Mouse (Mus musculus) cerebellum, adult 11 months (tissue): ENCODE data around the gene Cox5a.
A peak's percentile ranks its signal among the peaks of the same experiment; 100 is the strongest.

ENCODE experiments used
- DNase-seq: peaks from one replicate; pipeline ENCODE4 v3.0.0; 2022

The Cox5a gene

GRCm38 (mm10) chr9:57526435-57526834, 5.4 kb downstream of the Cox5a start:
- no peak for DNase-seq

- DNase-seq, result no peak
These were observed 10.9 kb downstream of the Cox5a start for GRCm38 (mm10) chr9:57531946-57532345.

DNA sequence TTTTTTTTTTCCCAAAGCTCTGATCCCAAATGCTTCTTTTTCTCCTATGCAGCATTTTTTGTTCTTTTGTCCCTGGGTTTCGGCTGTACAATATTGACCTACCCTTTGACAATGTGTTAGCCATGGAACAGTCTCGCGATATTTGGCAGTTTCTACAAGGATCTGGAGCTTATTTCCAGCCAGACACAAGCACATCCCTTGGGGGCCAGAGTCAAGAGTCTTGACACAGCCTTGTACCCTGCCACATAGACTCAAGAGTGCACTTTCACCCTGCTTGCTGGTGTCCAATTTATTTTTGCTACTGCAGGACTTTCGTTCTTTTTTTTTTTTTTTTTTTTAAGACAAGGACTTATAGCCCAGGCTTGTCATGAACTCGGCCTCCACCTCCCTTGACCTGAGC, 15.3 kb downstream of the Cox5a start:
- no peak for DNase-seq

DNA sequence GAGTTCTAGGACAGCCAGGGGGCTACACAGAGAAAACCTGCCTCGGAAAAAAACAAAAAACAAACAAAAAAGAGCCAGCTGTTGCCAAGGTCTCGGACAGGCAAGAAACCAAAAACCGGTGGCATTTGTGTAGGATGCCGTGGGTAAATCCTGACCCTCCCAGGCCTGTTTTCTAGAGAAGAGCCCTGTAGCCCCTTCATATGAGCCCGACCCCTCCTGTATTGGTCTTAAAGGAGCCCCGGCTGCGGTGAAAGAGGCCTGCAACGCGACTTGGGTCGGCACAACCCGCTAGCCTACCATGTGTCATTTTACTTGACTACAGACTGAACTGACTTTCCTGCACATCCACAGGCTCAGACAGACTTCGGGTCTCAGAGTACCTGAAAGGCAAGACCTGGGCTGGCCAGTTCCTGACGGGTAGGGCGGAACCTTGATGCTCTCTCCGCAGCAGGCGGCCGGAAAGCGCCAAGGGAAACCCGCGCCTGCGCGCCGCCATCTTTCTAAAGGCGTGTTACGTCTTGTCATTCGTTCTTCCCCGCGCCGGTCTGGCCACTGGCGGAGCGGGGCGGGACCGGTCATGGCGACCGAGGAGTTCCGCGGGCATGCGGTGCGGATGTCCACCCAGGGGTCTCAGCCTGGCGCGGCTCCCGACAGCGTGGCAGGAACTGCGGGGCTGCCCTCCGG, 16.1 kb downstream of the Cox5a start, which contains the start of gene Fam219b:
Fam219b (plus strand) TSS at position 485 of the 684 bp plus-strand sequence.
- peak; percentile 88 for DNase-seq

DNA sequence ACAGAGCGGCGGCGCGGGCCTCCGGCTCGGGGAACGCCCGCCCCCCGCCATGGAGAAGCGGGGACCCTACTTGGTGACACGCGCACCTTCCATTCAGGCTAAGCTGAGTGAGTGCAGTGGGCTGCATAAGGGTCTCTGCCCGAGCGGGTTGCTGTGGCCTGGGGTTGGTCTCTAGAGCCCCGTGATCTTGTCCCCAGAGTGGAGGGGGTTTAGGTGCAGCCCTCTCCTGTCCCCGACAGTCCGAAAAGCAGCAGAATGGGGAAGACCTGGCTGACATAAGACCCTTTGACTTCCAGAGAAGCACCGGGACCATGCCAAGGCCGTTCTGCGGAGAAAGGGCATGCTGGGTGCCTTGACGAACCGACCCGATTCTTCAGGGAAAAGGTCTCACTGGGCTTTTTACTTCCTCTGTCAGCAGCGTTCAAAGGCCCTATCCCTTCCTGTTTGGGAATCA, 16.7 kb downstream of the Cox5a start:
- DNase-seq, result no peak

- DNase-seq, result no peak
These were observed 18.5 kb downstream of the Cox5a start for GRCm38 (mm10) chr9:57539550-57539949.

GRCm38 (mm10) chr9:57541312-57541711, 20.2 kb downstream of the Cox5a start:
- DNase-seq, result no peak

GRCm38 (mm10) chr9:57543951-57544350, 22.9 kb downstream of the Cox5a start:
- DNase-seq, result no peak

DNA sequence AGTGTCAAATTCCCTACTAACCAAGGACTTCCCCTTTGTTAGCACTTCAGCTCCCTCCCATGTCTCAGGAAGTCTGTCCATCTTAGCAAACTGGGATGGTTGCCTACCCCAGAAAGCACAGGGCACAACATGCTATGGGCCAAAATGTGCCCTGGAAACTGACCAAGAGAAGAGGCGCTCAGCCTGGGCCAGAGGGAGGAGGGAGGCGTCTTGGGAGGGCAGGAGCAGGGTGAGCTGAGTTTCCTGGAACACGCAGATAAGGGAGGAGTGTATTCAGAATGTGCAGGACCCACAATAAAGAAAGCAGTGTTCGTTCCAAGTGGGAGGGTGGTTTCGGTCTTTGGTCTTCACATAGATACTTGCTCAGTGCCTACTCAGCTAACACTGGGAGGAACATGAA, 26.2 kb downstream of the Cox5a start:
- no peak for DNase-seq

DNA sequence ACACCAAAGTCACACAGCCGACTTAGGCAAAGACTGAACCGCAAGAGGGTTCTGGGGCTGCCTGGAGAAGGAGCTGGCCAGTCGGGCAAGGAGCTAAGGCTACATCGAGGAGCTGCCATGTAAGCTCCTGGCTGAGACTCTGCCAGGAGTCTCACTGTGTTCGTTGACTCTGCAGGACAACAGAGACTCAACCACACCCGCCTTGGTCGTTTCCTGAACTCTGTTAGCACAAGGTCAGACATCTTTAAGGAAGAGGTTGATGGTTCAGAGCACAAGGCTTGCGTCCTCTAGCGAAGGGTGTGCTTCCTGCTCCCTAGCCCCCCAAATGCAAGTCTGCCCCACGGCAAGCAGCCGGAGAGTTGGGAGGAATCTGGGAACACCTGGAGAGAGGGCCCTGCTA, 26.8 kb downstream of the Cox5a start:
- DNase-seq, result no peak

- no peak for DNase-seq
These were observed 28.1 kb downstream of the Cox5a start for GRCm38 (mm10) chr9:57549186-57549585.

DNA sequence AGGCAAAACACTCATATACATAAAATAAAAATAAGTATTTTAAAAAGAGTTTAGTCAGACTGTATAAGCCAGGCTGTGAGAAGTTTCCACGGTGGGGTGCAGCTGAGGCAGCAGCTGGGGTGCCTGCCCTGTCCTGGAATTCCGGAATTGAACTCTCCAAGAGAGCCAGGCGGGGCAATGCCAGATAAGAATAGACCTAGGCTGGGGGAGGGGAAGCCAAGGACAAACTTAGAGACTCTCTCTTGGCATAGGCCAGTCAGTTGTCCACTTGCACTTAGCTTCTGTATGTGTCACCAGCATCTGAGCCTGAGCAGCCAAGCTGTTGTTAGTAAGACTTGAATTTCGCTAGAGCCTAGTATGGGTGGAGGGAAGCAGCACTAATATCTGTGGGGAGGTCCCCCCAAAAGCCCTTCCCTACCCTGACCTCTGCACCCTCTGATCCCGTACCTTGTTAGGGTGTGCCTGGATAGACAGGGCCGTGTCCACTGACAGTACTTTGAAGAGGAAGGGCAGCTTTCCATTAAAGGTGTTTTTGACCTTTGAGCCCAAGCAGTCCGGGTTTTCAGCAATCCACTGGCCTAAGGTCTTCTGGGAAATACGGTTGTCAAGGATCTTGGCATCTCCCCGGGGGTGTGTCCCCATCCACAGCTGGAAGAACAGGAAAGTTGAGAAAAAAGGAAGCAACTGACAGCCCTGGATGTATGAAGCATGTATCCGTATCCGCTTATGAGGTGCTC, 29.2 kb downstream of the Cox5a start:
- no peak for DNase-seq

DNA sequence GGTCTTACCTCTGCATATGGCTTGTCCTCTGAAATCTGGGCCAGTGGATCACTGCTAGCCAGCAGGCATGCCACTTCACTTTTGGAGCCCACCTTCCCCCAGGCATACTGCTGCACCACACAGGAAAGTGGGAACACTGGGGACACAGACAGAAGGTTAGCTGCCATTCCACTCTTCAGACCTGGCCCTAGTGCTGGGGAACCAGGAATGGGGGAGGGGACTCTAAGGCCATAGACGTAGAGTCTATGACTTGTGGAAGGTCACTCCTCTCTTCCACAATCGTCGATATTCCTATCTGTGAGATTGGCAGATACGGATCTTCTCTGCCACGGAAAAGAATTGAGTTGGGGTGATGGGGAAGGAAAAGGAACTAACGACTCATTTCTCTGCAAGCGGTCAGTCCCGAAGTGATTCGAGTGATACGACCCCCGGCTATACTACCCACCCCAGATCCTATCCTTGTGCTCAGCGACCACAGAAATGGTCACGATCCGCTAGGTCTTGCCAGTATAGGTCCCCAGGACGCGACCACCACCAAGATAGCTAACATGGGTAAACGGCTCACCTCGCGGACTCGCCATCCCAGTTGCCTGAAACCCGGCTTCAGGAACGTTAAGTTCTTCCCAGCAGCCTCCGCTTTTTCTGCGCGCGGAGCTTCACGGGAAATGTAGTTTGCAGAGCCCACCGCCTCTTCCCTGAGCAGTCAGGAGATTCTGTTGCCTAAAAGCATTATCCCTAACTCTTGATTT, 31.2 kb downstream of the Cox5a start, which contains the start of gene Mpi:
Mpi (minus strand) TSS at position 625 of the 749 bp plus-strand sequence.
- peak; percentile 59 for DNase-seq

GRCm38 (mm10) chr9:57553119-57553518, 32.0 kb downstream of the Cox5a start:
- DNase-seq, result no peak

GRCm38 (mm10) chr9:57554753-57555152, 33.7 kb downstream of the Cox5a start:
- no peak for DNase-seq

- no peak for DNase-seq
These were observed 36.1 kb downstream of the Cox5a start for GRCm38 (mm10) chr9:57557215-57557614.

- DNase-seq, result no peak
These were observed 37.6 kb downstream of the Cox5a start for GRCm38 (mm10) chr9:57558625-57559024.

GRCm38 (mm10) chr9:57559568-57559967, 38.5 kb downstream of the Cox5a start:
- DNase-seq, result no peak

- DNase-seq, result no peak
These were observed 39.2 kb downstream of the Cox5a start for GRCm38 (mm10) chr9:57560263-57560662.

DNA sequence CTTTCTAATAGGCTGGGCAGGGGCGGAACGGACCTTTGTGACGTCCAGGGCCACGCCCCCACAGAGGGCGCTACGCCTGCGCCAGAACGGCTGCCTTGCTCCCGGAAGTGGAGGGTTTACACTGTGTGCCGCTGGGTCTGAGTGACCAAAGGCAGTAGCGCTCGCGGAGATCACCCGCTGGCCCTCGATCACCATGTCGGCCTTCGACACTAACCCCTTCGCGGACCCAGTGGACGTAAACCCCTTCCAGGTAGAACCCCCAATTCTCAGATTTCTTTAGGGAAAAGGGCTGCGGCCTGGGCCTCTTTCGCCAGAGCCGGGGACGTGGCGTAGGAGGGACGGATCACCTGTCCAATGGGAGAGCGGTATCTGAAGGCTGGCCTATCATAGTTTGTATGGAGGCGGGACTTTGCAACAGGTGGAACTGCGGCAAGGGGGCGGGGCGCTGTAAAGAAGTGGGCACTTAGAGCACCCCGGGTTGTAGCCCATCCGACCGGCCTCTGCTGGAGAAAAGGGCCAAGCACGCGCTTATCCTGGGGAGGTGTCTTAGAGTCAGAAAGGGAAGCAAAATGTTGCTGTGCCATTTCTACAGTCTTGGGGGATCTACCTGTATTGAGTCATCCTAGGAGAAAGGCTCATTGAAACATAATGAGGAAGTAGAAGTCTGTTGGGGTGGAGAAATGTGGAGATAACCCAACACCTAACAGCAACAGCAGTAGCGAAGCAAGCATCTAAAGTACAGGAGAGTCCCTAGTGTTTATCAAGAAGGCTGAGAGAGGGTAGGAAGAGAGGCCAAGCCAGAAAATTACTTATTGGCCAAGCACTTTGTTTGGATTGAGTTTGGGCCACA, 40.0 kb downstream of the Cox5a start, which contains the start of gene Scamp2:
Scamp2 (plus strand) TSS at position 83 of the 850 bp plus-strand sequence.
- DNase-seq, result peak; percentile 93

DNA sequence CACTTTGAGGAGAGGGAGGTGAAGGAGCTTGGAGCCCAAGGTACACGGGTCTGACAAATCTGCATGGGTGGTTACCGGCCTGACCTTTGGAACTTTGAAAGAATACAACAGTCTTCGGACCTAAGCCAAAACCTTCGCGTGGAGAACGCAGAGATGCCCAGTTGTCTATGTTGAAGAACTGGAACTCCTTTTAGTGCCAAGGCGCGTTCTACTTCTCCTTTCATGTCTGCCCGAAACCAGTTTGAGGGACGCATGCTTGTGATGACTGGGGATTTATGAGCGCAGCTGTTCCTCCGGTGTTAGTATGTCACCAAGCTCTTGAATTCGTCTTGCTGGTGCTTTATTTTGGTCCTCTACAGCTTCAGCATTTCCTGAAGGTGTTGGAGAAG, 40.6 kb downstream of the Cox5a start:
- DNase-seq, result no peak

DNA sequence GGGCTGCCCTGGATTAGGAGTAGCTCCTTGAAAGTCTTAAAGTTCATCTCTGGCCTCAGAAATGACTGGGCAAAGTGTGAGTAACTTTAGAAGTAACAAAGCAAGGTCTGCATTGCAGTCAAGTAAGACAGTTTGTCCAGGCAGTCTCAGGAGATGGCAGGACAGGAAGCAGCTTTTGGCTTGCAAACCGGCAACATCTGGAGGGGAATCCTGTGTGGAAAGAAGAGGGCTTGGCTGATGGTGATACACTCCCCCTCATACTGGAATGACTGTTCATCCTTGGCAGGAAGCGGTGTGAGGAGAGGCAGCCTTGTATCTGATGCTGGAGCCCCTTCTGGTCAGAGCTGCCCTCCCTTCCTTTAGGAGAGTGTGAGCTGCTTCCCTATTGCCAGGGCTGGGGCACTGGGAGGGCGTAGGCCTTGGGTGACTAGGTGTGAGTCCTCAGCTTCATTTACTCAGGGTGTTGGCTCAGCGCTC, 41.9 kb downstream of the Cox5a start:
- no peak for DNase-seq
